Mouse (Mus musculus) fat pad, adult 2 months (tissue): Measurements from ENCODE around the gene Rab3il1.

ENCODE experiments used
- DNase-seq: peaks from one replicate; pipeline ENCODE4 v3.0.0-alpha.2; 2011; ENCODE audit warnings: low read depth, low spot score; ENCODE audit errors: extremely low read depth

Gene Rab3il1

DNA sequence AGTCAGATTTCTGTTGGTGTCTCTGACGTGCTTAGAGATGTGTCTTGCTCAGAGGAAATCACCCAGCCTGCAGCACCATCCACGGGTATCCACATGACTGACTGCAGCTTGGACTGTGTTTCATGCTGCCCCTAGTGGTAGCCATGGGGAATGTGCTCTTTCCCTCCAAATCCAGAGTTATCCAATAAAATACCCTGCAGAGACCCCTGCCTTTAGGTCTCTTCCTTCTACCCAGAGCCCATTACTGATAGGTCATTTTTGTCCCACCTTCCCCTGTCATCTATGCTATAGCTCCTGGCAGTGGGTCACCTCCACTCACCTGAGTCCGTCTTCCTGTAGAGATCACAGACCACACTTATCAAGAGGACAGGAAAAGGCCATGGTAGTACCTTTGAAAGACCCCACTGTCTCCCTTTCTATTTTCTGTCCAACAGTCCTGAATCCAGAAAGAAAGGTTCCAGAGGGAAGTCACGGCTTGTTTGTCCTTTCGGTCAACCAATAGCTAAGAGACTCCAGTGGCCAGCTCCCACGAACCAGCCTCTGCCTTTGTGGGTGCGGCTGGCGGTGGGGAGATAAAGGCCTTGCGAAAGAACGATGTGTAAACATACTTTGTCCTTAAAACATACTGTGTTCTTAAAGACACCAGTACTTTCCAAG, 58.6 kb downstream of the Rab3il1 start:
- no peak for DNase-seq

GRCm38 (mm10) chr19:10060783-10061590, 59.5 kb downstream of the Rab3il1 start:
- no peak for DNase-seq

DNA sequence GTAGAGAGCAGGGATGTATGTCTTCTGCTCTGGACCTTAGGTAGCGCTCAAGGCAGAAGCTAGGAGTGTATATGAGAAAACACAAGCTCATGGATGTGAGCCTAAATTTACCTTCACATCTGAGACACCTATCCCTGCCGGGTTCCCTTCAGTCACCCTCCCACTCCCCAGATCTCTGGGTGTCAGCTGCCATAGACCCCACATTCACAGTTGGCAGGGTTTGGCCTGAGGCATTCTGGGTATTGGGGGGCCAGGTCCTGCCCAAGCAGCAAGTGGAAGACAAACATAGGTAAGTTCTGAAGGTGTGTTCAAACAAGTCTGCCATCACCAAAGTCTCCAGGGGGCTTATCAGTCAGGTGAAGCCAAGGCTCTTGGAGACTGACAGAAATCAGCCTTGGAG, 60.2 kb downstream of the Rab3il1 start:
- DNase-seq: no peak

- no peak for DNase-seq
These were observed 60.8 kb downstream of the Rab3il1 start for GRCm38 (mm10) chr19:10062292-10062691.

- DNase-seq: no peak
These were observed 61.4 kb downstream of the Rab3il1 start for GRCm38 (mm10) chr19:10062862-10063261.

DNA sequence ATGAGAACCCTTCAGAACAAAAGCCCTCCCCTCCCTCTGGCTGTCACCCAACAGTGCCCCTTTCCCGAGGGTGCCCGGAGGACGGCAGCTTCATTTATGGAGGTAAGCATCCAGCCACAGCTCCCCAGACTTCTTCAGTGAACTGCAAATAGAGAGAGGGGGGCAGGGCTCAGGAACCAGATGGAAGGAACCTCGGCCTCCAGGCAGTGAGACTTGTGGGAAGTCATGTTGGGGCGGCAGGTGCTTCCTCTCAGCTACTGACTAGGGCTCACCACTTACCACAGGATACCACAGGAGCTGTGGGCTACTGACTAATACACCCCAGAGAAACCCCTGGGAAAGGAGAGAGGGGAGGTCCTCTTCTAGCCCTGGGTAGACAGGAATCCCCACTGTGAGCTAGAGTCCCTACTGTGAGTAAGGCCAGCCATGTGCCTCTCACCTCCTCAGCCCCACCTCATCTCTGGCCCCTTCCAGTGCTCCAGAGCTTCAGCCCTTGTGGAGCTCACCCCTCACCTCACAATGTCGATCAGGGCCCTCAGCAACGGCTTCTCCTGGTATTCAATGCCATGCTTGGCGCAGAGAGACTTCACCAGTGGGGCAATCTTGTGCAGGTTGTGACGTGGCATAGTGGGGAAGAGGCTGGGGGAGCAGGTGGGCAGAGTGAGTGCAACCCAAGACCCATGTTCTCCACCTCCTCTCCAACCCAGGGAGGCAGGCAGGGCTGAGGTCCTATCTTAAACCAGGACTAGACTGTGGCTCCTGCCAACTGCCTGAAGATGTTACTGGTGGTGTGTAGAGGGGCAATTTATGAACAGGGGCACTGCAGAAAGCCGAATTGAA, 62.9 kb downstream of the Rab3il1 start:
- DNase-seq: no peak

DNA sequence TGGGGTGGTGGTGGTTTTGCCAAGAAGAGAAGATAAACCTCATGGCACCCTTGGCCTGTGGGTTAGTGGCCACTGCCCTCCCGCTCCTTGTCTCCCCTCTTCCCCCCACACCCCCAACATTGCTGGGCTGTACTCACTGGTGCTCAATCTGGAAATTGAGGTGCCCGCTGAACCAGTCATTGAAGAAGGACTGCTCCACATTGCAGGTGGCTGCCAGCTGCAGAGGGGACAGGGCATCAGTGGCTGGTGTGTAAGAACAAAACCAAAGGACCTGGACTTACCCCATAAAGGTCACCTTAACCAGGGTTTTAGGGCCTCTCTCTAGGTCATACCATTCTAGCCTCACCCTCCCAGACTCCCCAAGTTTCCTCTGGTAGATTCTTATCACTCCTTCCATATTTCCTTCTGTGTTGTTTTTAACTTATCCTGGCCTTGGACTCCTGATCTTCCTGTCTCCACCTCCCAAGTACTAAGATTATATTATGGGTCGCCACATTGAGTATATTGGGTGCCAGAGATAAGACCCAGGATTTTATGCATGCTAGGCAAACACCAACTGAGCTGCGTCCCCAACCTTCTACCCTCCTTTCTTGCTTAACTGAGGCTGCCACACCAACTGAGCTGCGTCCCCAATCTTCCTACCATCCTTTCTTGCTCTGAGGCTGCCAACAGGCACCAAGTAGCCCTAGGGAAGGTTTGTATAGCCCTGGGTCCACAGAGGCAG, 64.2 kb downstream of the Rab3il1 start:
- no peak for DNase-seq

DNA sequence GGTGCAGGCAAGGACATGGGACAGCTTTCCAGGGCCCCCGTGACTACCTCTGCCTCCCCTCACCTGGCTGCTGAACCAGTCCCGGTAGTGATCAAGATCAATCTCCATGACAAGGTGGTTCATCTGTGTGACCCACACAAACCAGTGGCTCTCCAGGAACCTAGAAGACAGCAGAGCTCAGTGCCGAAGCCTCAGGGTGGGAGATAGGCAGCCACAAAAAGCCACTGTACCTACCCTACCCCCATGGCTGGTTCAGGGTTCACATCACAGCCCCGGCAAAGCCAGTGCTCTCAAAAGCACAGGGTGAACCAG, 64.7 kb downstream of the Rab3il1 start:
- no peak for DNase-seq

- DNase-seq: no peak
These were observed 65.0 kb downstream of the Rab3il1 start for GRCm38 (mm10) chr19:10066502-10066901.

DNA sequence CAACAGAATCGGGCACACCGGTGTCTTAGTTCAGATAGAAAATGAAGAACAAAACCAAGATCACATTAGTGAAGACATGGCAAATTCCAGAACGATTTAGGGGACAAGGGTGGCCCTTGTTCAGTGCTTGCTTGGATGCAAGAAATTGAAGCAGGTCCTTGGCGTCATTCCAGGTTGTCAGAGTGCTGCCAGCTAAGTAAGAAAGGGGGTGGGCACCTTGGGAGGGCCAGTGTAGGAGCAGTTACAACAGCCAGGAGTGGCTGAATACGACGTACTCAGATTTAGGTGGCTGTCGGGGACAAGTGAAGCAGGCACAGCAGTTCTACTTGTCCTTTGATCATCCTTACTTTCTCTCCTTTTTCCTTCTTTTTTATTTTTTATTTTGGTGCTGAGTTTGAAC, 66.2 kb downstream of the Rab3il1 start:
- DNase-seq: no peak

GRCm38 (mm10) chr19:10070186-10070980, 68.9 kb downstream of the Rab3il1 start:
- DNase-seq: no peak

DNA sequence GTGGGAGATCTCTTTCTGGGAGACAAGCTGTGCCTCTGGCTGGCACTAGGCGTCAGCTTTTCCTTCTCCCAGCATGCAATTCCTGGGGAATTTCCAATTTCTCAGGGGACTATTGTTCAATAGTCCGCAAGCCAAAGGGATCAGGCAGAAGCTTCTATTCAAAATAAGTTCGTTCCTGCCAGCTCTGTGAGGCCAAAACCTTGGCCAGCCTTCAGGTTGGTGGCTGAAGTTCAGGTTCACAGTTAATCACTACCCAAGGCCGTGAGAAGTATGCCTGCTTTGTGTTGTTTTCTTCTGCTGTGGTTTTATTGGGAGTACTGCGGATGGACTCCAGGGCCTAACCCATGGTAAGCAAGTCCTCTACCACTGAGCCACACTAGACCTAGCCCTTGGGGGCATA, 69.7 kb downstream of the Rab3il1 start:
- peak; percentile 81 for DNase-seq

DNA sequence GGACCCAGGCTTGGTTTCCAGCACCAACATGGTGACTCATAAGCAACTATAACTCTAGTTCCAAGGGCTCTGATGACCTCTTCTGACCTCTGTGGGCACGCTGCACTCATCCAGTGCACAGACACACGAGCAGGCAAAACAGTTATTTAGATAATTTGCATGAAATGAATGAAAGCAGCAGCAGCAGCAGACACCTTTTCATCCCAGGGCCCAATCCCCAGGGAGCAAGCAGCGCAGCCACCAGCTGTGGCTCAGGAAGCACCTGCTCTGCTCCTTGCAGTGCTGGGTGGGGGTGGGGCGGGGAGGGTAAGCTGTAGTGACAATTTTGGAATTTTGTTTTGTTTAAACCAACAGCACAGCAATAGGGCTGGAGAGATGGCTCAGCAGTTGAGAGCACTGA, 70.4 kb downstream of the Rab3il1 start:
- DNase-seq: no peak

DNA sequence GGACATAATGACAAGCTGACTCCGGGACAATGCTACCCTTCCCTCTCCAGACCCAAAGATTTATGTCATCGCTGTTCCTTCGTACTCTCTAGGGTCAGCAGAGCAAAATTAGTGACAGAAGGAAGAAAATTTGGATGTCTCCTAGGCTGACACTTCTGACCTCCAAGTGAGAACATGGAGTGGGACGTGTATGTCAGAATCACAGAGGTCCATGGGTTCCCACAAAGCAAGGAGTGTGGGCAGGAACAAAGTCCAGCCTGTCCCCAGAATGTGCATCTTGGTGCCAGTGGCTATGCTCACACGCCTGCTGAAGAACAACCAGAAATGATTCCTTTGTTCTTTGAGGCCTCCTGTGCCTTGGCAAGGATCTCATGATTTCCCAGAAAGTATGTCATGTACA, 71.7 kb downstream of the Rab3il1 start:
- DNase-seq: no peak

DNA sequence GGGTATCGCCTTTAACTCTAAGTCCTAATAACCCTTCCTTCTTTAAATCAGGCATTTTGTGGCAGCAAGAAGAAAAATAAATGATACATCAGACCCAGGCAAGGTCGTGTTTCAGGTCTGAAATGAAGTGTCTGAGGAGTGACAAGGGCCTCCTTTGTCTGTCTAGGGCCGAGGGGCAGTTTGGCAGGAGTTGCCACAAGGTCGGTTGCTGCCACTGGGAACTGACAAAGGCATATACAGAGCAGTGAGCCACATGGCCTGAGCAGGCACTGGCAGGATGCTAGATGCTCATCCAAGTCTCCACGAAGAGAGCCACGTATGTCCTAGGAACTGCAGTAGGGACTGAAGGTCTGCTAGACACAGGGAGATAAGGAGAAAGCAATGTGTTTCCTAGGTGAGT, 76.9 kb downstream of the Rab3il1 start:
- no peak for DNase-seq

GRCm38 (mm10) chr19:10080384-10080783, 78.9 kb downstream of the Rab3il1 start:
- no peak for DNase-seq

DNA sequence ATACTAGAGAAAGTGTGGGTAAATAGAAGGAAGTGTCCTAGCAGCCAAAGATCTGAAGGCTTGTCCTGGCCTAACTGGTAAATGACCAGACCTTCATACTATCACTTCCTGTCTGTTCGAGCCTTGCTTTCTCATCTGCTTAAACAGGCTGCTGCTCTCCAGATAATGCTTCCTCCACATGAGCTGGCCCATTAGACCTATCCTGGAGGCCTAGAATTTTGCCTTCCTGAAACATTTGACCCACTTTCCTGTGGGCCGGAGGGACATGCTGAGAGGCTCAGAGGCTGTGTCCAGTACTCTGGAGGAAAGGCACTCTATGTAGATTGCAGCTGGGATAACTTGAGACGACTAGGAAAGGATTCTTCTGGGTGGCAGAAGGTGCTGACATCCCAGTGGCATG, 80.6 kb downstream of the Rab3il1 start:
- no peak for DNase-seq

DNA sequence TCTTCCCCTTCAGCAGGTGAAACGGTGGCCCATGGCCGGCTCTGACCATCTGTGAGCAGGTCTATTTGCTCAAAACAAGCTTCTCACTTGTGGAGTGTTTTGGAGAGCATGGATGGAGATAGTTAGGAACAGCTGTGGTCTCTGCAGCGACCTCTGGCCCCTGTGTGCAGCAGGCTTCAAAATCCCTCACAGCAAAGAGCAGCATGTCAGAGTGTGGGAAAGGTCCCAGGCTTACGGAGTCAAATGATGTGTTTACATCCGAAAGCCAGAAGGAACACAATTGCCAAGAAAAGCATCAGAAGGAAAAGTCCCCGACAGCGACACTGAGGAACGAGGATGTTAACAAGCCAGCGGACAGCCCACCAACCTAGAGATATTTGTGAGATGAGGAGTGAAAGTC, 84.0 kb downstream of the Rab3il1 start:
- DNase-seq: no peak

- no peak for DNase-seq
These were observed 85.5 kb downstream of the Rab3il1 start for GRCm38 (mm10) chr19:10086976-10087375.
